Mouse (Mus musculus): Measurements from ENCODE around the gene Phactr2.

Phactr2 gene

DNA sequence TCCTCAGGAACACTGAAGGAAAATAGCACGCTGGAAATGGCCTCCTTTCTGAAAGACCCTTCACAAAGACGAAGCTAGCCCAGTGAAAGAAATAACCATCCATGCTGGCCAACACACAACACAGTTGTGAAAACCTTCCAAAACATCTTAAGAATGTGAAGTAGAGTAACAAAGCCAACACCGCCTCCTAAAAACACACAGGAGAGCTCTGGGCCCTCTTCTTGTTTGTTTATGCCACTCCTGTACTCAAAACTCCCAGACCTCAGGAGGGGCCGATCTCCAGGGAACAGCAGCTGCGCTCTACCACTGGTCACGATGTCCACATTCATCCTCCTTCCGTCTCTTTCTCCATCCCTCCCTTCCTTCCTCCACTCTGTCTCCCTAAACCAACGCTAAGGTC lies 202.5 kb downstream of the Phactr2 start:
- DNase-seq = no peak

- DNase-seq = no peak
Measured at GRCm38 (mm10) chr10:13271099-13271498, 203.1 kb downstream of the Phactr2 start.

GRCm38 (mm10) chr10:13270270-13270669 lies 203.9 kb downstream of the Phactr2 start:
- no peak for DNase-seq

GRCm38 (mm10) chr10:13259251-13259650 lies 215.0 kb downstream of the Phactr2 start:
- DNase-seq = no peak

DNA sequence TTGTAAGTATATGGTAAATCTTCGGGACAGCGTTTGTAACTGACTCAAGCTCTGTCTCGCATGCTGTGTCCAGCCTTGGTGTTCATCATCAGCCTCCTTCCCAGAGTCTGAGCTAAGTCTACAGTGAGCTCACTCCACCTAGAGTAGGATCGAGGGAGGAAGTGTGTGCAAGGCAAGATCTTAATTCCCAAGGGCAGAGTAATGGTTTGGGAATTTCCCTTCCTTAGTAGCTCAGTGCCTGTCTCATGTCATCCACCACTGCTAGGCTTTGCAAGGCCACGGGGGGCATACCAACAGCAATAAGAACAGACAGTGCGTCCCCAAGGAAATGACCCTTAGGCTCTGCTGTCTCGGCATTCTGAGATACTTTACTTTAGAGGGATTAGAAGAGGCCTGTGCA lies 218.0 kb downstream of the Phactr2 start:
- DNase-seq = peak; percentile 18 to 46

- no peak for DNase-seq
Measured at GRCm38 (mm10) chr10:13250280-13250679, 223.9 kb downstream of the Phactr2 start.

GRCm38 (mm10) chr10:13249126-13249525 lies 225.1 kb downstream of the Phactr2 start:
- no peak for DNase-seq

- DNase-seq = no peak
Measured at GRCm38 (mm10) chr10:13245714-13246113, 228.5 kb downstream of the Phactr2 start.

DNA sequence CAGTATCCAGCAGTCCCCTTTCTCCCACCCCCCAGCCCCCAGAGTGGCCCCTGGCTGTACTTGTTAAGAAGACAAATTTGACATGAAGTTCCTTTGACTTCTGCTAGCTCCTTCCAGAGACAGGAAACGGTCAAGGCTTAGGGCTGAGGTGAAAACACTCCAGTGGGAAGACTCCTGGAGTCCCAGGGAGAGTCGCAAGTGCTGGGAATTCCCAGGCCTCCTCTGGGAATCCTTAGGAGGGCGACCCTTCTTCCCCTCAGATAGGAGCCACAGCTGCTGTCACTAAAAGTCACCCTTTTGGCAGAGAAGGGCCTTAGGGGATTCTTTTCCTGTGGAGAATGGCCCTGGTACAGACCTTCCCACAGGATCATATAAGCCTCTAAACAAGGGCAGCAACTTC lies 230.0 kb downstream of the Phactr2 start:
- DNase-seq = no peak

DNA sequence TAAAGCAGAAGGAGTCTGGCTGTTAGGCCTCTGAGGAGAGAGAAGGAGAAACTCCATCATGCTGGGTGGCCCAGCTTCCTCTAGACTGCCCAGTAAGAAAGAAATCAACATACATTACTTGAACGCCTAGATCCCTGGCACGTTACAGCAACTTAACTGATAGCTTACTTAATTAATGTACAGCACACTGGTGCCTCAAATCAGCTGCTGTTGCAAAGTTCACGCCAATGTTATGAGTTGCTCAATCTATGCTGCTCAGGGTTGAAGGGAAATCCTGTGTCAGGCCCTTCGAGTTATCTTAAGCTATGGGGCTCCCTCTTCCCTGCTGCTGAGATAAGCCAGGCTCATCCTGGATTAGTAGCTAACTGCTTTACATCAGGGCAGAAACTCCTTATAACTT lies 233.8 kb downstream of the Phactr2 start:
- no peak for DNase-seq

GRCm38 (mm10) chr10:13238188-13238587 lies 236.0 kb downstream of the Phactr2 start:
- no peak for DNase-seq

- DNase-seq = no peak
Measured at GRCm38 (mm10) chr10:13236866-13237265, 237.3 kb downstream of the Phactr2 start.

DNA sequence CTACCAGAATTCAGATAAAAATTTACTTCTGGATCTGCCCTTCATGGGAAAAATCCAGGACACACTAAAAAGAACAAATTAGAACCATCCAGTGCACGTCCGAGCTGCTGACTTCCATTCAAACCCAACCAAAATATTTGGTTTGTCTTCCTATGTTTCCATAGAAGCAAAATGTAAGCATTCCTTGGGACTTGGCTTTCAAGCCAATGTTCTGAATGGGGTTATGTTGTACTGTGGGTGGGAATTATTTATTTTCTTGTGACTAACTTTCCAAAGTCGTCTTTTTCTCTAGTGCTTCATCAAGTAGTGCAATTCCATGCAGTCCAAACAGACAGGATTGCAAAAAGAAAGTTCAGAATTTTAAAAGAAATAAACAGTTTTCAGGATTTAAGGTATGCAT lies 239.7 kb downstream of the Phactr2 start:
- no peak for DNase-seq

DNA sequence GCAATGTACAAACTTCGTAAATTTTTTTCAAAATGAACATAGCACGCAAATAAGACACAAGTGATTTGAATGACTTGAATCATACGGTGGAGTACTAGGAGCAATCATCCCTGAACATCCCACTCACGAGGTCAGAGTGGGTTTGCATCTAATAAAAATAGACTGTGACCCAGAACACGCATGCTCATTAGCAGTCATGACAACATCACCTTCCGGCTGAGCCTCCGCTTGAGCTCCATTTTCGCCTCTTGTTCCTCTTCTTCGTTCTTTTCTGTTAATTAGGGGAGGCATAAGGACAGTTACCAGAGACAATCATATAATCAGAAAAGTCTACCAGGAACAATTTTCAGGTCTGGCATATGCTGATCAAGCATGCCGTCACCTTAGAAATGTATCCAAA lies 240.3 kb downstream of the Phactr2 start:
- DNase-seq = no peak

DNA sequence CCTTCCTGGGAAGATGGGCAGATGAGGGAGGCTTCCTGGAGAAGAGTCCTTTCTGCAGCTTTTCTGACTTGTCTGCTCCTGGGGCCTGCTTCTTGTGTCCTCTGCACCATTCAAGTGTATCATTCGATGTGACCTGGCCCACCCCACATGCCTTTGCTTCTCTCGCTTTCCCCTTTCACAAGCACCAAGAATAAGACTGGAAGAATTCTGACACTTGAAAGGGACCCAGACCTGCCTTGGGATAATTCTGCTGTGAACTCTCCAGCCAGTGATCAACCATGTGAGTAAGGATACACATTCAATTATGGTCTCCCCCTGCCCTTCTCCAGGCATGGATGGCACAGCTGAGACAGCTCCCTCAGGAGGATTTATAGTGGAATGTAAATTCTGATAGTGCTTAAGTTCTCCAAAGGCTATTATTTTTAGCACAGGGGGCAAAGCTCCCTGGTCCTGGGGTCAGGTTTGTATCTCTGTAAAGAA lies 241.0 kb downstream of the Phactr2 start:
- DNase-seq = no peak

GRCm38 (mm10) chr10:13232443-13233142 lies 241.6 kb downstream of the Phactr2 start:
- DNase-seq = no peak

- DNase-seq = no peak
Measured at GRCm38 (mm10) chr10:13230716-13231115, 243.5 kb downstream of the Phactr2 start.

DNA sequence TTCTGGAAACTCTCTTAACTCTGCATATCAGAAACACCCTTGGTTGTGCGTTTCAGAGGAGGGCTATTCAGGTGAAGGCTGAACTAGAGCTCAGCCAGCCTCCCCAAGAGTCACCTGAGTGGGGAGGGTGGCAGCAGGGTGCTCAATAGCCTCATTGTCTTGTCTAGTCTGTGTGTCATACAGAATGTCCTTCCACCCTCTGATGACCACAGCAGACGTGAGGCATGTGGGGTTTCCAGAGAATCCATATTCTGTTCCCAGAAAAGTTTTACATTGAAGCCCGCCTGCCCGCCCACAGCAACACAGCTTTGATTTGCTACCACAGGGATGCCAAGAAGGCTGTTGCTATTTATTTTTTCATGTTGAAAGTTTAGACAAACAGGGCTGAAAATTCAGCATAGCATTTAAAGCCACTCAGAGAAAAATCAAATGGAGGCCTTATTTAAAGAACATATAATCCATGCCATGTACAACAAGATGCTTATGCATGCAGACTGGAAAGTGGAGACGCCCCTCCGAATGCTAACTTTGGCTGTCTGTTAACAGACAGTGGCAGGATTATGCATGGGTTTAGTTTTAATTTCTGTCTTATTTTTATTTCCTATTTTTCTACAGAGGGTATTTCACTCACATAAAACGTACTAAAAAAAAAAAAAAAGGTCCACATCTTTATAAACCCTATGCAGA lies 248.7 kb downstream of the Phactr2 start:
- no peak for DNase-seq

DNA sequence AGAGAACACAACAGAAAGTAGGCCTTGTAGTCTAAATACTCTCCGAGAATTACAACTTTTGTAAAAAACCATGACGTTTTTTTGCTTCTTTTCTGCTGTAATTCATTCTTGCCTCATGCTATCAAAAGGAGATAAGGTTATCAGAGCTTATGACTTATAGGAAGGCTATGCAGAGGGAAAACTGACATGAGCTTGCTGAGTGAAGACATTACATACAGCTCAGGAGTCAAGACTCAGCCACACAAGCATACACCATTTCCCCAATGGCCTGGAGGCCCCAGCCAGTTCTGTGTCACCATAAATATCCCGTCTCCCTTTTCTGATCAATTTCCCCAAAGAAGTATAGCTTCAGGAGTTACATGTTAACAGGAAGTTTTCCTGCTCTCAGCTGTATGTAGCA lies 252.1 kb downstream of the Phactr2 start:
- no peak for DNase-seq

- peak in 1 of 2 experiments; percentile 24 for DNase-seq
Measured at GRCm38 (mm10) chr10:13220061-13220460, 254.2 kb downstream of the Phactr2 start.

DNA sequence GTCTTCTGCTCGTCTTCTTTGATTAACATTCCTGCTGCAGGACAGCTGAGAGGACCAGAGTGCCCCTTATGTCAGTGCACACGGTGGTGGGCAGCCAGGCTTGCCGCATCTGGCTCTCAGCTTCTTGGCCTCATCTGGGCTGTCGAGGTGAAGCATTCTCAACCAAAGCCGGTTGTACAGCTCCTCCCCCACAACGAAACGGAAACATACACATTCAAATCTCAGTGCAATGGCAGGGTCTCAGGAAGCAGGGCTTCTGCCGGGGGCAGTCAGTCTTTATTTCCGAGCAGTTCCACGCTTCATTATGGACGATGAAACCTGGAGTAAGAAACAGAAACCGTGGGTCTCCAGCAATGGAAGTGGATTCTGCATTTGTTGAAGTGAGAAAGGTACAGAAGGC lies 260.3 kb downstream of the Phactr2 start:
- no peak for DNase-seq

- no peak for DNase-seq
Measured at GRCm38 (mm10) chr10:13212829-13213228, 261.4 kb downstream of the Phactr2 start.

DNA sequence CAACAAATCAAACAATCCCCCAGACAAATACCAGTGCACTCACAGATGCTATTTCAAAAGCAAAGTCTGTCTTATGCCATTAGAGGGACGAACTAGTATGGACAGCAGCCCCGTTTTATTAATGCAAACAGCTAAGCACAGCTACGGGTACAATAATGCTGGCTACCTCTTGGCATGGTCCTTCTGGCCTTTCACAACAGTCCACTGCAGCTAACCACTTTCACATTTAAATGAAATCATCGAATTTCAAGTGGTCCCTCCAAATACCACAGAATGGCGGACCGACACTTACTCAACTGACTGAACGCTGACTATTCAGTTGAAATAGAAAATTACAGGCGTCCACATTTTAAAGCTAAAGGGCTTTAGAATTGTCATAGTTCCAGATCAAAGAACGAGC lies 261.9 kb downstream of the Phactr2 start:
- DNase-seq = no peak

GRCm38 (mm10) chr10:13209930-13210637 lies 264.1 kb downstream of the Phactr2 start:
- no peak for DNase-seq

Measured in kidney, postnatal 25 days (tissue).